Mouse (Mus musculus): ENCODE results near the gene Lypd4. TPM values are rescaled to one million over a fixed set of nuclear protein-coding genes. Genes with fewer than 3 reads are reported as not detected.
"Not testable (repeated sequence)": the region's sequence is repeated elsewhere in the genome, so short reads cannot be mapped to it uniquely, and the experiment has no call there.

Lypd4 gene
- total RNA-seq, 1 experiment from 2014 or later = not detected

DNA sequence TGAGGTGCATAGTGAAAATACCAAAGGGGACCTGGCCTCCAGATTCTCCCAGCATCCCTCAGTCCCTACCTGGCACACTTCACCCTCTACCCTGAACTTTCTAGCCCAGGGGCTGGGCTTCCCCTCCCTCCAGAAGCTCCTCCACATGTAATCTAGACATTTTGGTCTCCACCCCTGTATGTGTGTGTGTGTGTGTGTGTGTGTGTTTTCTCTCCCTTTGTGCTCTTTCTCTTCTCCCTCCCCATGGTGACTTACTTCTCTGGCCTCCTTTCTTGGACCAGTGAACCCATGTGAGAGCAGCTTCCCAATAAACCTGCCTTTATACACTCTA, 16.5 kb downstream of the Lypd4 start:
- ATAC-seq (ENCODE audit: extremely low read depth, insufficient number of reproducible peaks, low FRiP score, poor library complexity, severe bottlenecking) = no peak

DNA sequence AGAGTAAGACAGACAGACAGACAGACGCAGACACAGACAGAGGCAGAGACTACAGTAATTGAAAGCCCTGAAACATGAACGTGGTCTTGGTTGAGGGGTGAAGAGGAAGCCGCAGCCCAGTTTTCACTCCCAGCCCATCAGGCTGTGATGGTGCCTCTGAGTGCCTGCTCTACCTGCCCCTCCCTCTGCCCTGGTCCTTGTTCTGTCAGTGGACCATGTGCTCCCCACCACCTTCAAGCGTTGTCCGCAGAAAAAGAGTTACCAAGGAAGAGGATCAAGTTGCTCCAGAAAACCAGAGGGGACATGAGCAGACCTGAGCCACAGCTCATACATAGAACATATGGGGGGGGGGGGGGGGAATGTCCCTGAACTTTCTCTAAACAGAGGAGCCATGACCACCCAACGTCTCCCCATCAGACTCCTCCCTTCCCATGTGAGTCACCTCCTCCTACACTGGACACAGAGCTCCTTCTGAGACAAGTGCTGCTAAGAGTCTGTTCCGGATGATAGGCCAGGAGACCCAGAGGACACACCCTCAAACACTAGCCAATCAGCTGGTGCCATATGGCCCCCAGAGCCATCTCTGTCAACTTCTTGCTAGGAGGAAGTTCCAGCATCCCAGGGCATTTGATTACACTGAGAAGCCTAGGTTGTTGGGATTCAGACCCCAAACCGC, 17.0 kb downstream of the Lypd4 start:
- ATAC-seq (ENCODE audit: extremely low read depth, insufficient number of reproducible peaks, low FRiP score, poor library complexity, severe bottlenecking) = no peak

DNA sequence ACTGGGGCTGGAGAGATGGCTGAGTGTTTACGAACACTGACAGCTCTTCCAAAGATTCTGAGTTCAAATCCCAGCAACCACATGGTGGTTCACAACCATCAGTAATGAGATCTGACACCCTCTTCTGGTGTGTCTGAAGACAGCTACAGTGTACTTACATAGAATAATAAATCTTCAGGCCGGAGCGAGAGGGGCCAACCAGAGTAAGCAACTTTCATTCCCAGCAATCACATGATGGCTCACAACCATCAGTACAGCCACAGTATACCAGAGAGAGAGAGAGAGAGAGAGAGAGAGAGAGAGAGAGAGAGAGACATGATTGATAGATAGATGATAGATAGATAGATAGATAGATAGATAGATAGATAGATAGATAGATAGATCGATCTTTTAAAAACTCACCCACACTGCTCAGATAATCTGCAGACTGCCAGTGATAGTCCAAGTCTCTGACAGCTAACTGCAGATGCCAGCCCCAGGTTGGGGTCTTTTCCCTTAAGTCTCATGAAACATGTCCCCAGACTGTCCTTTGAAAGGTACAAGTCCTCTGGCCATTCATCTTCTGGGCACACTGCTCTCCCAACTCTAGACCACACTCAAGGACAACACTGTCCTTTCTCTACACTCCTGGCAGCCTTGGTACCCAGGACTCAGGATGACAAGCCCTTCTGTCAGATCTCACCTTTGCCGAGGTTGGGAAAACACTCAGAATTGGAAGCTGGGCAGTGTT, 18.0 kb downstream of the Lypd4 start:
- no peak for ATAC-seq (ENCODE audit: extremely low read depth, insufficient number of reproducible peaks, low FRiP score, poor library complexity, severe bottlenecking)

DNA sequence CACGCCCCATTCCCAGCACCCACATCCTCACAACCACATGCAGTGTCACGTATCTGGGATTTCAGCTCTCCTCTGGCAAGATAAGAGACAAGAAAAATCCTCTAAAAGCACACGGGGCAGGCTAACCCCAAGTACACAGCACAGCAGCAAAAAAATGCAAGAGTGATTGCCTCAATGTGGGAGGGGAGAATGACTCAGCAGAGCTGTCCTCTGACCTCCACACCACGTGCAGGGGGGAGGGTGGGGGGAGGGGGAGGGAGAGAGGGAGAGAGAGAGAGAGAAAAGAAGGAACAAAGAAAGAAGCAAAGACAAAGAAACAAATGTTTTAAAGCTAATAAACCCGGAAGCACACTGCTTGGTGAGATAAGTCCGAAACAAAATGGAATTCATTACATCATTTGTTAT, 18.8 kb downstream of the Lypd4 start:
- ATAC-seq (ENCODE audit: extremely low read depth, insufficient number of reproducible peaks, low FRiP score, poor library complexity, severe bottlenecking) = 0 out of 2 replicates have a peak, but pooled peaks have one; percentile 48

DNA sequence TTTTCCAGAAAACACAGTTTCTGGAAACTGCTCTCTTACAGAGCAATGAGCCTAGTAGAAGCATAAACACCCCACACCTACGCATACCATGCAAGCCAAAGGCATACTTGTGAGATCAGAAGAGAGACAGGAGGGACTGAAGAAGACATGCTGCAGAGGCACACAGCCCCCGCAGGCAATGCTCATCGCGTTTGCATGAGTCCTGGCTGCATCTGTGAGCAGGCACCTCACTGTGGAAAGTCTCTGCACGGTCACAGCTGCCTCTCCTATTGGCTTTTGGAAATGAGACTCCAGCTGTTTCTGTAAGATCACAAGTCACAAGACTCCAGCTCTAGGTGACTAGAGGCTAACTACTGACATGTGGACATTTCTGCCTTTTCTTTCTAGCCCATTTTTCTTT, 19.6 kb downstream of the Lypd4 start:
- no peak for ATAC-seq (ENCODE audit: extremely low read depth, insufficient number of reproducible peaks, low FRiP score, poor library complexity, severe bottlenecking)

DNA sequence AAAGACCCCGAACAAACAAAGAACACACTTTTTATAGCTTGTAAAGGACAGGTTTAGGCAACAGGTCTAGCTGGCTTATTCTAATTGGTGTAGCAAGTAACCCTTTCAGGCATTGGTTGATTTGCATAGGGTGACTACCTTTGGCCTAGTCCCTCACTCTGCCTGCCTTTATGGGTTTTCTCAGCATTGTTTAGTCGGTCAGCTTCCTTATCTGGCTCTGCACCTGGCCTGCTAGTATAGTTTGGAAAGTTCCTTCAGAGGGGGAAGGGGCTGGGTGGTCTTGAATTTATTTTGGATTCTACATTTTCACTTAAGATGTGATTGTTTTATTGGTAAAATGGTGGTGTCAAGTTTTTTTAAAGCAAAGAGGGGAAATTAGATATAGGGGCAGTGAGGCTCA, 23.2 kb downstream of the Lypd4 start:
- ATAC-seq (ENCODE audit: extremely low read depth, insufficient number of reproducible peaks, low FRiP score, poor library complexity, severe bottlenecking) = not testable (repeated sequence)

DNA sequence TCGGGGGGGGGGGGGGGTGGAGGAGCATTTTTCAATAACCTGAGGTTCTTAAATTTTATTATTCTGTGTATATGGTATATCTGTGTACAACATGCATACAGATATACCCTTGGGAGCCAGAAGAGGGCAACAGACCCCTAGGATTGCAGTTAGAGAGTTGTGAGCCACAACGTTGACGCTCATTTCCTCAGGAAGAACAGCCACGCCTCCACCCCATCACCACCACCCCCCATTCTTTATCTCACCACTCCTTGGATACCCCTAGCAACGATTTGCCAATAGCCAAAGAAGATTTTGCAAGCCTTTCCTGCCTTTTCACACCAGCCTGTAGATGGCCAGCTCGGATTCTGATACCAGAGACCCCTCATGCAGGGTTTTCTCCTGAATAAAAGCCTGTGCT, 24.0 kb downstream of the Lypd4 start:
- ATAC-seq (ENCODE audit: extremely low read depth, insufficient number of reproducible peaks, low FRiP score, poor library complexity, severe bottlenecking) = peak; percentile 55; the same call in 1 of the 2 replicates

DNA sequence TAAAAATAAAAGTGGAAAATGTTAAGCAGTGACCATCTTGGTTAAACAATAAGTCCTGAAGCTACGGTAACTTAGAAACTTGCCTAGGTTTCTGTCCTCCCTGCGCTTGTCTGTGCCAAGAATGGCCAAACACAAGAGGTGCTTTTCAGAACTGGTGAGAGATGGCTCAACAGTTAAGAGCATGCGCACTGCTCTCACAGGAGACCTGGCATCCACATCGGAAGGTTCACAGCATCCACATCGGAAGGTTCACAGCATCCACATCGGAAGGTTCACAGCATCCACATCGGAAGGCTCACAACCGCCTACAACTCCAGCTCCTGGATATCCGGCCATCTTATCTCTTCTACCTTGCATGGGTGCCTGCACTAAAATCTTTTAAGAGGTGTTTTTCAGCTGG, 24.6 kb downstream of the Lypd4 start:
- ATAC-seq (ENCODE audit: extremely low read depth, insufficient number of reproducible peaks, low FRiP score, poor library complexity, severe bottlenecking) = no peak

DNA sequence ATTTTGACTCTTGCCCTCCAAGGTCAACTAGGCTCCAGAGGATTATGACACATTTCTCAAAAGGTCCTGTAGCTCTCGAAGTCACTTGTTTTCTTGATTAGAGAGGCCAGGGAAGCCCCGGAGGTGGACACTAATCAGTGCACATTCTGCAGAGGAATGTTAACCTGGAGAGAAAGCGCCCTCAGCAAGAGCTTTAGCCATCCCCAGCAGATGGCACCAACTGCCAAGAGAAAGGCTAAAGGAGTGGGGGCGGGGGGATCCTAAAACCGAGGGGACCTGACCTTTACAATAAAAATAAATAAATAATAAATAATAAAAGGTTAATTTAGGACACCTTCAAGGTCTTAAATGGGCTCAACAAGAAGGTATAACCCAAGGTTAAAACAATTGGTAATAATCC, 25.6 kb downstream of the Lypd4 start:
- no peak for ATAC-seq (ENCODE audit: extremely low read depth, insufficient number of reproducible peaks, low FRiP score, poor library complexity, severe bottlenecking)

DNA sequence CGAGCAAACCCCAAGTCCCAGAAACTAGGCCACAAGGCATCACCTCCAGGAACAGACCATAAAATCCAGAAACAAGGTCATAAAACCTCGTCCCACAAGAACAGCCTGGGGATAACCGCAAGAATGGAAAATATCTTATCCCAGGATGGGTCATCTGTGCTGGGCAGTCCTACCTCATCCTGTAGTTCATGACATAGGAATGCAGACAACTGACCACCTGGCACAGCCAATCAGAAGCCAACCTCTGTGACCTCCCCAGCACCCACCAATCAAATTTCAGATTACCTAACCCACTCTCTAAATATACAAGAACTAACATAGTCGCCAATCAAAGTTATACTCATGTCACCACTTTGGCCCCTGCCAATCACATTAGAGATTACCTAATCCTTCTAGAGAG, 28.7 kb downstream of the Lypd4 start:
- no peak for ATAC-seq (ENCODE audit: extremely low read depth, insufficient number of reproducible peaks, low FRiP score, poor library complexity, severe bottlenecking)

DNA sequence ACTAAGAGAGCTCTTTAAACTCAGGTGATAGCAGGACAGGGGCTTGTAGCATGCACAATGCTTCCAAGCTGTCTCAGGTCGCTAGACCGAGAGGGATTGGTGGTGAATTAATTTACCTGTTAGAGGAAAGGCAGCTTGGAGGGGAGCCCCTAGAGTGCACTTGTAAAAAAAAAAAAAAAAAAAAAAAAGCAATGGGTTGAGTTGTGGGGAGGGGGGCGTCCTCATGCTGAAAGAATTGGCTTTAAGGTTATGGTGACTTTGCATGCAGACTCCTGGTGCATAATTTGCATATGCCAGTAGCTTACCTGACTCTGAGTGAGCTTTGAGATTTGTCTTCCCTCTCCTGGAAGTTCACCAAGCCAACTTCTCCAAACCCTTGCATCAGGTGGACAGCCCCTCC, 29.4 kb downstream of the Lypd4 start:
- no peak for ATAC-seq (ENCODE audit: extremely low read depth, insufficient number of reproducible peaks, low FRiP score, poor library complexity, severe bottlenecking)

DNA sequence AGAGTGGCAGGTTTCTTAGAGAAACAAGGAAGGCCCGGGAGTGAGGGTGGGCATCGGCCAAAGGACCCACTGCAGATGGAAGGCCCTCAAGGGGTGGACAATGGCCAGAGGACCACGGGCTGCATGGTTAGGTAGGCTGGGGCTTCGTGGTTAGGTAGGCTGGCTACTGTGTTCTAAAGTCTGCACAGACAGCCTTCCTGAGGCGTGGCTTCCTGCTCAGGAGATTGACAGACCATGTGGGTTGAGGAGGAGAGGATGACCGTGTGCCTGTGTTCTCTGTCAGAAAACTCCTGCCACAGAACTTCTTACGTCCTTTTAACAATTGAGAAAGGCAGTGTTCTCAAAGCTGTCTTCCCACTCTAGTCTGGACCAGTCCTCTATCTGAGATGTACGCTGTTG, 30.3 kb downstream of the Lypd4 start:
- peak; percentile 14; the same call in 1 of the 2 replicates for ATAC-seq (ENCODE audit: extremely low read depth, insufficient number of reproducible peaks, low FRiP score, poor library complexity, severe bottlenecking)

DNA sequence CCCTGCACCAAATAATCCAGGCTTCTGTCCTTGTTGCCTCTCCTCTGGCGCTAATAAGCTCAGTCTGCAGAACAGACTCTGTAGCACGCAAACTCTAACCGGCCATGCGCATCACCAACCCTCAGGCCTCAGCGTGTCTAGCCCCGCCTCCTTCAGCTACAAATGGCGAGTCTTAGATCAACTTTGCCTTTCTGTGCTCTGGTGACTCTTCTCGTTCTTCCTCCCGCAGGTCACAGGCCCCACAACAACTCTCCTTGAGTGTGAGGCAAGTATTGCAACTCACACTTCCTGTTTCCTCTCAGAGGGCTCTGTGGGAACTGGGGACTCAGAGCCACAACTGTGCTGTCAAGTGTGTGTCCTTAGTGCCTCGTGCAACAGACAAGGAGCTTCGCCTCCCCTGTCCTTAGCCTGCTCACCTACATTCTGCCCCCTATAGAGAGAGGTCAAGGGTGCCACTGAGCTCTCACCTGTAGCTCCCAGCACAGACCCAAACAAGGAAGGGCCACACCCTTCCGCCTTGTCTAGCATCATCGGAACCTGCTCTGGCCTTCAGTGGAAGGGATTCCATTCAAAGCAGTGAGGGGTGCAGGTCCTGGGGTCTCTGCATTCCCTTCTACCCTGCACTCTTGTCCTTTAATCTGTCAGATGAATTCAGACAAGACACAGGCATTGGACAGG, 30.9 kb downstream of the Lypd4 start:
- ATAC-seq (ENCODE audit: extremely low read depth, insufficient number of reproducible peaks, low FRiP score, poor library complexity, severe bottlenecking) = peak; percentile 98

DNA sequence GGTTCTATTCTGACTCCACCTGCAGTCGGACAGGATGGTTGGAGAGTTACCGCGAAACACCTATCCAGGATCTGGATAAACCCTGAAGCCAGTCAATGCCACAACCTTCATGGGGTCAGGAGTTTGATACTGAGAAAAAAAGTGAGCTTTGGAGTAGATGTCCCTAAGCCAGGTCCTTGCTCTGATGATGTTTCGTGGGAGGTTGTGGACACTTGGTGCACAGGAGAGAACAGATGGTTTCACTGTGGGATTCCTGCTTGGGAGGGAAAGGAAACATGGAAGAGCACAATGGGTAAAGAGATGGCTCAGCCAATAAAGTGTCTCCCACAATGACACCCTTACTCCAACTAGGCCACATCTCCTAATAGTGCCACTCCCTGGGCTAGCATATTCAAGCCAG, 42.6 kb downstream of the Lypd4 start:
- ATAC-seq (ENCODE audit: extremely low read depth, insufficient number of reproducible peaks, low FRiP score, poor library complexity, severe bottlenecking) = no peak

DNA sequence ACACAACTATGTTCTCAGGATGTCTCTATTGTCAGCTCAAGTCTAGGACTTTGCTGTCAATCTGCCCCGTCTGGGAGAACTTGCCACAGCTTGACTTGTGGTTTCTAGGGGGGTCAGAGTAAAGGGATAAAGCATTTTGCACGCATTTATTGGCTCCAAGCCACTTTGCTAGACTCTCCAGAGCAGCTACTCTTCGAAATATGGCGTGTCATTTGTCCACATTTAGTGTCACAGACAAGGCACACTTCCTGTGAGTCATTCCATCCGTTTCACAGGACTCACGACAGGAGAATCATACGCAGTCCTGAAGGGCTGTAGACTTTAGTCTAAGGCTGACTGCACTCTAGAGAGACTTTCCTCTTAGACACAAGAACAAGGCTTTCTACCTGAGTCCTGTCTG, 45.3 kb downstream of the Lypd4 start:
- ATAC-seq (ENCODE audit: extremely low read depth, insufficient number of reproducible peaks, low FRiP score, poor library complexity, severe bottlenecking) = no peak

DNA sequence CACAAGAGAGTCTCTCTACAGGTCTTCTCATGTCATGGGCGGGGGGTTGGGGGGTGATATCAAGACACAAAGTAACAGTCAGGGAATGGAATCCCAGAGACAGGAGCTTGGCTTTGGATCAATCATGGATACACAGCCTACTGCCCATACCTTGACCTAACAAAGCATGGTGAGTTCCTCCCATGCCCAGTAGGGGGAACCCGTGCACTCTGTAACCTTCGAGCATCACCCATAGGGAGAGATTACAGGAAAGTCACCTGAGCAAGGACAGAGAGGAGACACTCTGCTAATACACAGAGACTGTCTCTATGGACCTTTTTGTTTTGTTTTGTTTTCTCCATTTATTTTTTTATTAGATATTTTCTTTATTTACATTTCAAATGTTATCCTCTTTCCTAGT, 52.2 kb downstream of the Lypd4 start:
- ATAC-seq (ENCODE audit: extremely low read depth, insufficient number of reproducible peaks, low FRiP score, poor library complexity, severe bottlenecking) = peak; percentile 96

Other genes with a start within 250 kb of the Lypd4 start
- gene Lypd3, start 233.4 kb downstream of the Lypd4 start, total RNA-seq (2017) = not detected in 2 replicates
- not detected in 2 replicates for gene Tex101, start 193.3 kb downstream of the Lypd4 start, total RNA-seq (2017)
- gene BC049730, start 160.7 kb downstream of the Lypd4 start, total RNA-seq (2017) = not detected in 2 replicates
- not detected in 2 replicates for gene Gm4763, start 143.0 kb downstream of the Lypd4 start, total RNA-seq (2017)
- gene Cd177, start 109.6 kb downstream of the Lypd4 start, total RNA-seq (2017) = 40.7 and 50.3 TPM in 2 replicates
- gene Ceacam10, start 92.7 kb downstream of the Lypd4 start, total RNA-seq (2017) = 30.5 and 43.1 TPM in 2 replicates
- gene Gm9844, start 7.7 kb downstream of the Lypd4 start, total RNA-seq (2017) = 5.2 and 7.1 TPM in 2 replicates
- not detected in 2 replicates for gene Dmrtc2, start 116 bp upstream of the Lypd4 start, total RNA-seq (2017)
- gene Rps19, start 14.4 kb upstream of the Lypd4 start, total RNA-seq (2017) = 834 and 844 TPM in 2 replicates
- 464 and 482 TPM in 2 replicates for gene Cd79a, start 27.4 kb upstream of the Lypd4 start, total RNA-seq (2017)
- 473 and 474 TPM in 2 replicates for gene Arhgef1, start 33.0 kb upstream of the Lypd4 start, total RNA-seq (2017)
- gene Gm4881, start 74.6 kb upstream of the Lypd4 start, total RNA-seq (2017) = not detected in 2 replicates
- gene Rabac1, start 102.8 kb upstream of the Lypd4 start, total RNA-seq (2017) = 201 and 229 TPM in 2 replicates
- 60.2 and 66.9 TPM in 2 replicates for gene Atp1a3, start 136.0 kb upstream of the Lypd4 start, total RNA-seq (2017)
- gene Grik5, start 202.4 kb upstream of the Lypd4 start, total RNA-seq (2017) = 1.1 and 2.1 TPM in 2 replicates
- 11.6 and 11.9 TPM in 2 replicates for gene Zfp574, start 202.6 kb upstream of the Lypd4 start, total RNA-seq (2017)